Mouse (Mus musculus) liver, embryonic 11.5 days (tissue): ENCODE data around the gene Bri3. TPM values are rescaled to one million over a fixed set of nuclear protein-coding genes. Genes with fewer than 3 reads are reported as not detected.

Source experiments
- ATAC-seq: fragments of 200-750 bp; cut with Nextera tagmentation; replicated peaks from 2 replicates; pipeline ENCODE4 v1.8.0; 2017; ENCODE audit warnings: moderate number of reproducible peaks, mild to moderate bottlenecking, moderate TSS enrichment, moderate library complexity; ENCODE audit not compliant: low FRiP score
- DNase-seq: peaks from one replicate; pipeline ENCODE4 v3.0.0-alpha.2; 2017; ENCODE audit warnings: low spot score
- H3K27ac ChIP-seq: fragments of 300-500 bp; sonication (generic); 2 replicates; pipeline ENCODE4 v1.5.1; 2014; ENCODE audit warnings: mild to moderate bottlenecking, low read depth, low read length, control low read depth
- H3K27me3 ChIP-seq: fragments of 300-500 bp; sonication (generic); replicated peaks from 2 replicates; pipeline ENCODE4 v1.6.1; 2014; ENCODE audit warnings: low read length, mixed read lengths; ENCODE audit not compliant: control insufficient read depth, insufficient read depth
- H3K36me3 ChIP-seq: fragments of 300-500 bp; sonication (generic); 2 replicates; pipeline ENCODE4 v1.6.1; 2014; ENCODE audit warnings: mild to moderate bottlenecking, low read length, moderate library complexity, mixed read lengths; ENCODE audit not compliant: control insufficient read depth, insufficient read depth
- H3K4me1 ChIP-seq: fragments of 300-500 bp; sonication (generic); replicated peaks from 2 replicates; pipeline ENCODE4 v1.6.1; 2014; ENCODE audit warnings: low read length, mixed read lengths; ENCODE audit not compliant: control insufficient read depth, insufficient read depth
- H3K4me2 ChIP-seq: fragments of 300-500 bp; sonication (generic); 2 replicates; pipeline ENCODE4 v1.6.1; 2014; ENCODE audit warnings: mild to moderate bottlenecking, control low read depth, moderate library complexity
- H3K4me3 ChIP-seq: fragments of 300-500 bp; sonication (generic); 2 replicates; pipeline ENCODE4 v1.5.1; 2014; ENCODE audit warnings: low read depth, low read length, control low read depth
- H3K9ac ChIP-seq: fragments of 300-500 bp; sonication (generic); 2 replicates; pipeline ENCODE4 v1.6.1; 2014; ENCODE audit warnings: low read depth, low read length, control low read depth
- H3K9me3 ChIP-seq: fragments of 300-500 bp; sonication (generic); 2 replicates; pipeline ENCODE4 v1.6.1; 2016; ENCODE audit warnings: low read length, inconsistent platforms, mixed read lengths; ENCODE audit not compliant: control insufficient read depth
- WGBS: fragments of 180-500 bp; shearing (Covaris S2); extraction: QIAGEN DNeasy Blood & Tissue Kit; methylation state at CpG from one replicate; pipeline ENCODE4 v1.1.7; 2014; 5-methylcytosine and 5-hydroxymethylcytosine counted together
- polyA plus RNA-seq: library from polyadenylated mRNA; unstranded; fragments of >200 nt; fragmentation: Nextera tagmentation; extraction: Ambion mirVana; gene quantifications from 2 replicates; pipeline ENCODE4 v1.2.1, GENCODE M21; 2014

The Bri3 gene
- polyA plus RNA-seq, 1 experiment from 2014 or later: 59.2 TPM

DNA sequence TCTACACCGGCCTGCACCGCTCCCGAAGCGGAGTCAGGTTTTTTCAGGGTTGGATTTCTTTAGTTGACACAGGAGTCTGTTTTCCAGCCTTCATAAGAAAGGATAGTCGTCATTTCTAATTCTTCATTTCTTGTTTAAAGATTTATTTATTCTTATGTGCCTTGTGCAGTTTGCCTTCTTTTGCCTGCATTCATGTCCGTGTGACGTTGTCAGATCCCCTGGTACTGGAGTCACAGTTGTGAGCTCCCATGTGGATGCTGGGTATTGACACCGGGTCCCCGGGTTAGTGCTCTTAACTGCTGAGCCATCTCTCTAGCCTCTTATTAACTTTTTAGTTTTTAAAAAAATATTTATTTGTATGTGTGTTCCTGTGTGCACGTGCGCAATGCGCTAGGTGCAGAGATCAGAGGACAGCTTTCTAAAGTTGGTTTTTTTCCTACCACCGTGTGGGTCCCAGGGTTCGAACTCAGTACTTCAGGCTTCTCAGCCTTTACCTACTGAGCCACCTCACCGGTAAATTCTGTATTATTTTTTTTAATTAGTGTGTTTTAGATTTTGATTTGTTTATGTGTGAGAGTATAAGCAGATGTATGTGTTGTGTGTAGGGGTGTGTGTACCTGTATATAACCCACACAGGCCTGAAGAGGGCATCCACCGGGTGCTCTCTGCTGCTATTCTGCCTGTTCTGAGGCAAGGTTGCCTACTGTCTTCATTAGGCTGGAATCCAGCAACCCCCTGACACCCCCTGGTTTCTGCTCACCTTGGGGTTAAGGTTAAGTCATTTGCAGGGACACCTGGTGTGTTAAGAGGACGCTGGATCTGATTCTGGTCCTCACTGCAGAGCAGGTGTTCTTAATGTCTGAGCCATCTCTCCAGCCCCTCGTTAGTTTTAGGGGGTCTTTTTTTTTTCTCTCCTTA is 20.1 kb upstream of the Bri3 start:
- Histone ChIP-seq H3K9ac (peak overlapping the region; percentile 67), H3K4me3 (peak overlapping the region; percentile 67), H3K27ac (no peak overlapping the region), H3K4me2 (peak overlapping the region; percentile 90), H3K4me1 (peaks cover 6% of the 10 kb centered on the region; the same call in 1 of the 2 replicates), H3K27me3 (no peaks in the 10 kb centered on the region), H3K9me3 (no peaks in the 10 kb centered on the region), H3K36me3 (no peaks in the 10 kb centered on the region)
- ATAC-seq (peak; percentile 38), DNase-seq (no peak)
- WGBS: 23% methylated on average over 18 of the region's 18 CpGs

DNA sequence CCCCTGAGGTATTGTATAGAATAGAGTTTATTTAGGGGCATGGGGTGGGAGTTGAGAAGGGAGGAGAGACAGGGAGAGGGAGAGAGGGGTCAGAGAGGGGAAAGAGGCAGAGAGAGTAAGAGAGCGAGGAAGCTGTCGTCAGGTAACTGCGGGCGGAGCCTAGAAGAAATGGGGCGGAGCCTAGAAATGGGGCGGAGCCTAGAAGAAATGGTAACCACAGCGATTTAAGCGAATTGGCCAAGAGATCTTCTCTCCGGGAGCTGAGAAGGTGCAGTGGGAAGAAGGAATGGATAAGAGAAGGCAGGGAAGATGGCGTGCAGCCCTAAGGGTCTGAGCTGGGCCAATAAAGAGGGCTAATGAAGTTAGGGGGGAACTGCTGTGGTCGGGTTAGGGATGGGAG is 18.0 kb upstream of the Bri3 start:
- H3K9me3 ChIP-seq: no peaks in the 10 kb centered on the region
- ATAC-seq (no peak), DNase-seq (no peak)
- no peak overlapping the region for H3K27ac ChIP-seq
- no peaks in the 10 kb centered on the region for H3K27me3 ChIP-seq
- H3K9ac ChIP-seq: no peak overlapping the region
- H3K4me2 ChIP-seq: peak overlapping the region; percentile 33; the same call in 1 of the 2 replicates
- peaks cover 6% of the 10 kb centered on the region; the same call in 1 of the 2 replicates for H3K4me1 ChIP-seq
- no peak overlapping the region for H3K4me3 ChIP-seq
- 28% methylated on average over 11 of the region's 11 CpGs for WGBS
- no peaks in the 10 kb centered on the region for H3K36me3 ChIP-seq

DNA sequence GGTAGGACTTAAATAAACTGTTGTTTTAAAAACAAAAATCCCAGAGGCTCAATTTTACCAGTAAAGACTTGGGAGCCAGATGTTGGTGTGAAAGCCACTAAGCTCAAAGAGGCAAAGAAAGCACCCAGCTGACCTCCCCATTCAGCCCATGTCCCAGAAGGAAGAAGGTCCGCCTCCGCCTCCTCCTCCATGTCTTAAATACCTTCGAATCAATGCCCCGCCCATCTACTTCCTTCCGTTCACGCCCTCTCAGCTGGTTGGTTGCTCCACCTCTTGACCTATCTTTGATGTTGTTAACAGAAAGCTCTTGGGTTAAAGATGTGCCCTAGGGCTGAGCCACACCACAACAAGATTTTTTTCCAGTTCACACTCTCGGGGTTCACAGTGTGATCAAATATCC is 14.0 kb upstream of the Bri3 start:
- no peak overlapping the region for H3K4me3 ChIP-seq
- no peaks in the 10 kb centered on the region for H3K9me3 ChIP-seq
- no peak overlapping the region for H3K9ac ChIP-seq
- WGBS: 89% methylated on average over 7 of the region's 7 CpGs
- no peak overlapping the region for H3K4me2 ChIP-seq
- DNase-seq (no peak), ATAC-seq (no peak)
- no peak overlapping the region for H3K27ac ChIP-seq
- no peaks in the 10 kb centered on the region for H3K27me3 ChIP-seq
- no peaks in the 10 kb centered on the region for H3K4me1 ChIP-seq
- no peaks in the 10 kb centered on the region for H3K36me3 ChIP-seq

GRCm38 (mm10) chr5:144231410-144231809 is 12.8 kb upstream of the Bri3 start:
- Histone ChIP-seq H3K4me1 (no peaks in the 10 kb centered on the region), H3K36me3 (no peaks in the 10 kb centered on the region), H3K9ac (no peak overlapping the region), H3K4me3 (no peak overlapping the region), H3K27me3 (no peaks in the 10 kb centered on the region), H3K4me2 (no peak overlapping the region), H3K9me3 (no peaks in the 10 kb centered on the region), H3K27ac (no peak overlapping the region)
- DNase-seq (no peak), ATAC-seq (no peak)
- 71% methylated on average over 1 of the region's 1 CpGs for WGBS

DNA sequence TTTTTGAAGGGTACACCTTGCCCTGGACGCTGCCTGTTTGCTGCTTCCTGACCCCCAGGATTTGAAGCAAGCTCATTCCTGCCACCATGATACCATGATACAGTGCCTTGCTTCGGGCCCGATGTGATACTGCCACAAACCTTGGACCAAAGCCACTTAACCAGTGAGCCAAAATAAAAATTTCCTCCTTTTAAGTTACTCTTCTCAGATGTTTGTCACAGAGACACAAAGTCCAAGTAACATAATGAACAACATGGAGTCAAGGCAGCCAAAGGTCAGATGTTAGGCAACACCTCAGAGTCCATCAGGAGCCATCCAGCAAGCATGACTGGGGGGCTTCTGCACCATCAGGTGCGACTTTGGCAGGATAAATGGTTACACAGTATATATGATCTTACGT is 11.7 kb upstream of the Bri3 start:
- 83% methylated on average over 5 of the region's 5 CpGs for WGBS
- Histone ChIP-seq H3K27me3 (no peaks in the 10 kb centered on the region), H3K9ac (no peak overlapping the region), H3K4me3 (no peak overlapping the region), H3K9me3 (no peaks in the 10 kb centered on the region), H3K27ac (no peak overlapping the region), H3K4me2 (no peak overlapping the region), H3K4me1 (no peaks in the 10 kb centered on the region), H3K36me3 (no peaks in the 10 kb centered on the region)
- no peak for ATAC-seq
- no peak for DNase-seq

DNA sequence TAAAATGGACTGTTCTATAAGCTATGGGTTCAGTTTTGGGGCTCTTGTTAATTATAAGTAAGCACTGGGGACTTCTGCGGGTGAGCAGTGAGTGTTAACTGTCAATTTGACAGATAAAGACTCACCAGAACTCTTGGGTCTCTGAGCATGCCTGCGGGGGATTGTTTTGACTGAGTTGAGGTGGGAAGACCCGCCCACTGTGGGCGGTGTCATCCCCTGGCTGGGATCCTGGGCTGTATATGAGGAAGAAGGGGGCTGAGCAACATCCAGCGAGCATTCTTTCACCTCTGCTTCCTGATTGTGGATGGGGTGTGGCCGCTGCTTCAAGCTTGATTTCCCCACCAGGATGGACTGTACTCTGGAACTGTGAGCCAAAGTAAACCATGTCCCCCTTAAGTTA is 10.0 kb upstream of the Bri3 start:
- H3K36me3 ChIP-seq: no peaks in the 10 kb centered on the region
- H3K4me2 ChIP-seq: no peak overlapping the region
- no peaks in the 10 kb centered on the region for H3K4me1 ChIP-seq
- WGBS: 51% methylated on average over 6 of the region's 6 CpGs
- no peaks in the 10 kb centered on the region for H3K9me3 ChIP-seq
- 0 out of 2 replicates have a peak, but pooled peaks have one; percentile 37 for ATAC-seq
- H3K4me3 ChIP-seq: no peak overlapping the region
- no peaks in the 10 kb centered on the region for H3K27me3 ChIP-seq
- H3K27ac ChIP-seq: no peak overlapping the region
- no peak overlapping the region for H3K9ac ChIP-seq
- no peak for DNase-seq

GRCm38 (mm10) chr5:144234714-144235113 is 9.5 kb upstream of the Bri3 start:
- H3K9ac ChIP-seq: no peak overlapping the region
- no peak overlapping the region for H3K4me2 ChIP-seq
- no peak for ATAC-seq
- H3K9me3 ChIP-seq: no peaks in the 10 kb centered on the region
- no peaks in the 10 kb centered on the region for H3K36me3 ChIP-seq
- WGBS: 84% methylated on average over 7 of the region's 7 CpGs
- H3K27ac ChIP-seq: no peak overlapping the region
- H3K4me3 ChIP-seq: no peak overlapping the region
- DNase-seq: no peak
- no peaks in the 10 kb centered on the region for H3K4me1 ChIP-seq
- no peaks in the 10 kb centered on the region for H3K27me3 ChIP-seq

GRCm38 (mm10) chr5:144238969-144239368 is 5.3 kb upstream of the Bri3 start:
- H3K4me3 ChIP-seq: no peak overlapping the region
- H3K9ac ChIP-seq: no peak overlapping the region
- no peaks in the 10 kb centered on the region for H3K9me3 ChIP-seq
- H3K27ac ChIP-seq: no peak overlapping the region
- H3K4me1 ChIP-seq: peaks cover 4% of the 10 kb centered on the region; the same call in 1 of the 2 replicates
- ATAC-seq (no peak), DNase-seq (no peak)
- no peaks in the 10 kb centered on the region for H3K27me3 ChIP-seq
- 76% methylated on average over 1 of the region's 1 CpGs for WGBS
- H3K4me2 ChIP-seq: no peak overlapping the region
- no peaks in the 10 kb centered on the region for H3K36me3 ChIP-seq

GRCm38 (mm10) chr5:144245592-144245991 is 1.4 kb downstream of the Bri3 start:
- WGBS: 63% methylated on average over 2 of the region's 2 CpGs

More at GRCm38 (mm10) chr5:144245592-144245991, 1.4 kb downstream of the Bri3 start:
- Histone ChIP-seq H3K27me3 (no peaks in the 10 kb centered on the region), H3K4me1 (peaks cover 6% of the 10 kb centered on the region; the same call in 1 of the 2 replicates), H3K4me3 (no peak overlapping the region), H3K9ac (no peak overlapping the region), H3K9me3 (no peaks in the 10 kb centered on the region), H3K27ac (no peak overlapping the region), H3K4me2 (no peak overlapping the region), H3K36me3 (no peaks in the 10 kb centered on the region)
- ATAC-seq (no peak), DNase-seq (no peak)
